Mouse (Mus musculus): ENCODE measurements around the gene Rogdi. TPM values are rescaled to one million over a fixed set of nuclear protein-coding genes. Genes with fewer than 3 reads are reported as not detected.

Rogdi gene
- total RNA-seq, 2 experiments from 2014 or later, result 5.2 to 7.4 TPM

DNA sequence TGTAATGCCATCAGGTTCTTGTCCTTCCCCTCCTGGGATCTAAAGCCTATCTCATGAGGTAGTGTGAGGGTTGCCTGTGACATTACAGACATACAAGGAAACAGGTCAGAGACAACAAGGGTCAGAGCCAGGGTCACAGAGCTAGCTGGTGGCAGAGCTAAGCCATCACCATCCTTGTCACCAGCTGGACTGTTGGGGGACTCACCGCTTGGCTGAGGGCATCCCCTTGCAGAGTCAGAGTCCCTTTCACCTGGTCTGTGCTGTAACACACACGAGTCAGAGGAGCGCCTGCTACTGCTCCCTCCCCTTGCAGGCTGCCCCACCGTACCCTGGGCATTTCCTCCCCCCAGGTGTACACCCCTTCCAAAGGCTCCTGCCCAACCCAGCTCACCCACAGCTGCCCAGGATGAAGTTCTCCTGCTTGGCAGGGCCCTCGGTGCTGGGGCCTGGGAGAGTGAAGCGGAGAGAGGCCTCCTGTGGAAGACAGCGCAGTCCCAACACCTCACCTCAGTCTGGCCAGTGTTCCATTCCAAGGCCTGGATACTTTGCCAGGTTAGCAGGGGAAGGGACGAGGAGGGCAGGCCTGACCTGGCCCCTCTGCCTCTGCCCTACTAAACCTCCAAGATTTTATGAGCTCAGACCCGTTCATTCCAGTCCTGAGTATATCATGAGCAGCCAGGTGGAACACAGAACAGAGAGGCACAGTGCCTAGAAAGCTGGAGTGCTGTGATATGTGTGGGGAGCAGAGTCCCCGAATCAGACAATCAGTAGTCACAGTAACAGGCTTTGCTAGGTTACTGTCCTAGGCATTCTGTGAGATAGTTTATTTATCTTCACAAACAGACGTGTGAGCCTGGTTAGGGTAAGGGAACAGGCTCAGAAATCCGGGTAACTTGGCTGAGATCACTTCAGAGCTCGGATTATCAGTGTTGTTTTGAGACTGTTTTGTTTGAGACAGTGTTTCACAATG is 1.0 kb downstream of the Rogdi start:
- no peak for TF ChIP-seq CTCF (IDR thresholded peaks at IDR 0.05)
- Histone ChIP-seq H3K4me3 (peak overlapping the region; percentile 95), H3K27ac (peak overlapping the region; percentile 80; the same call in 1 of the 2 replicates)
- intact Hi-C loops (cut with DNase I), result loop anchor here (5.0 kb wide), 1 partner anchor 45 kb away; no protein-coding TSS in a partner anchor
- no peak for DNase-seq

DNA sequence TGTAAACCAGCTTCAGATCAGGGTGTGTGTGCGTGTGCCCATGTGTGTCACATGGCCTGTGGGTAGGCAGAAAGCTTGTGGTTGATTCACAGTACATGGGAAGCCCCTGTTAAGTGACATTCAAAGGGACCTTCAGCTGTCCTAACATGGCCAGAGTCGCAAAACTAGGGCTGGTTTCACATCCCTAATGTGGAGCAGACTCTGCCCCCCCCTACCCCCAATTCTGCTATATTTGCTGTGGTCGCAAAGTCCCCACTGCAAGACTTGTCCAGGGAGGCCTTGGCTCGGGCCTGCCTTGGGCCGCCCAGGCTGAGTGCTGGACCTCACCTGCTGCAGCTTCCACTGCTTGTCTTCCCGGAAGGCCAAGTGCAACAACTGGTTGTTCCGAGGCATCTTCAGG is 2.1 kb downstream of the Rogdi start:
- no peak overlapping the region for H3K4me3 ChIP-seq
- H3K27ac ChIP-seq, result no peak overlapping the region
- intact Hi-C loops (cut with DNase I), result loop anchor here (5.0 kb wide), 1 partner anchor 44 kb away; no protein-coding TSS in a partner anchor
- no peak for DNase-seq
- TF ChIP-seq CTCF (IDR thresholded peaks at IDR 0.05), result no peak

DNA sequence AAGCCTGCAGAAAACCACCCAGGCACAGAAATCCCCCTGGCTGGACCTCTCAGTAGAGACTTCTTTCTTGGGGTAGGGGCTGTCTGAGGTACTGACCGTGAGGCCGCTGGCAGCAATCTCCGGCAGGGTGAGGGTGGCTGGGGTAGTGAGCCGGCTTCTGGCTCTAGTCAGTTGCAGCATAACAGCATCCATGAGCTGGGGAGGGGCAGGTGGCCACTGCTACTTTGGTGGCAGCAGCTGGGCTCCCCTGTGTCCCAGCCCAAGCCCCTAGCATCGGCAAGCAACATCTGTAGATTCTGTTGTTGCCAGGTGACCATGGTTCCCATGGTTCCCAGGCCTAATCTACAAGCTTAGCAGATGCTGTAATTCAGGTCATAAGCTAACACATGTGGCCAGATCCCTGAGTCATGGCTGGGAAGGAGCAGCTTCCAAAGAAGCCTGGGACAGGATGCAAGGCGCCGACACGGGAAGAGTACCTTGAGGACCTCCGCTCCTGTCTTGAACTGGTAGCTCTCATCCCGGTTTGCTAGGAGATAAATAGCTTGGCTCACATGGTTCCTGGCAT is 2.9 kb downstream of the Rogdi start:
- no peak overlapping the region for H3K4me3 ChIP-seq
- DNase-seq, result no peak
- H3K27ac ChIP-seq, result no peak overlapping the region
- intact Hi-C loops (cut with DNase I), result loop anchor here (5.0 kb wide), 1 partner anchor 43 kb away; no protein-coding TSS in a partner anchor
- TF ChIP-seq CTCF (IDR thresholded peaks at IDR 0.05), result no peak

DNA sequence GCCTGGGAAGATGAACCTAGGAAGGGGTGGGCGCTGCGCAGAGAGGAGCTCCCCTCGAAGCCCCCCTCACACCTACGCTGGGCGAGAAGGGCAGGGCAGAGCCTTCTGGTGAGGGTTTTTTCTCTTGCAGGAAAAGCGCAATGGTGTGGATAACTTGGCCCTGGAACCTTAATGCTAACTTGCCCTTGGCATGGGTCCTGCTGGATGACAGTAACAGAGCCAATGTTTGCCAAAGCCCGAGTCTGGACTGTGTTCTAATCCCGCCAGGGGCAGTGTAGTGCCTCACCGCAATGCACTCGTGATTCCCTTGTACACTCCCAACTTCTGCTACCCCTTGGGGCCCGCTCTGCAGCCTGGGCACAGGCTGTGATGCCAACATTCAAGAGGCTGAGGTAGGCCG is 5.3 kb downstream of the Rogdi start:
- no peak for TF ChIP-seq CTCF (IDR thresholded peaks at IDR 0.05)
- intact Hi-C loops (cut with DNase I), result no loop called here
- DNase-seq, result no peak
- Histone ChIP-seq H3K27ac (no peak overlapping the region), H3K4me3 (no peak overlapping the region)

DNA sequence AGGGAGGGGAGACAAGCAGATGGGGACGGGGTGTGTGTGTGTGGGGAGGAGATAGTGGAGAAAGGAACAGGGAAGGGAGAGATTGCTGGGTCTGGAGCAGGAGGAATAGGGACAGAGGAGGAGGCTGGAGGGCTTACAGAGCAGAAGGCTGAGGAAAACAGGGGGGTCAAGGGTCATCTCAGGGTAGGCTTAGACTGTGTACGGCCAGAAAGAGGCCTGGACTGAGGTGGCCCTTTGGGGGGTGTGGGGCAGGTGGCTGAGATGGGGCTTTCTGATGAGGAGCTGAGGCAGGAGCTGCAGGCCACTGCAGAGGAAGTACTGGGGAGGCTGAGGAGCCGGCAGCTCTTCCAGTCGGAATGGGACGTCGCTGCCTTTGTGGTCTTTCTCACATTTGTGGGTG is 5.9 kb downstream of the Rogdi start:
- Histone ChIP-seq H3K4me3 (no peak overlapping the region), H3K27ac (no peak overlapping the region)
- DNase-seq, result no peak
- intact Hi-C loops (cut with DNase I), result no loop called here
- TF ChIP-seq CTCF (IDR thresholded peaks at IDR 0.05), result no peak

DNA sequence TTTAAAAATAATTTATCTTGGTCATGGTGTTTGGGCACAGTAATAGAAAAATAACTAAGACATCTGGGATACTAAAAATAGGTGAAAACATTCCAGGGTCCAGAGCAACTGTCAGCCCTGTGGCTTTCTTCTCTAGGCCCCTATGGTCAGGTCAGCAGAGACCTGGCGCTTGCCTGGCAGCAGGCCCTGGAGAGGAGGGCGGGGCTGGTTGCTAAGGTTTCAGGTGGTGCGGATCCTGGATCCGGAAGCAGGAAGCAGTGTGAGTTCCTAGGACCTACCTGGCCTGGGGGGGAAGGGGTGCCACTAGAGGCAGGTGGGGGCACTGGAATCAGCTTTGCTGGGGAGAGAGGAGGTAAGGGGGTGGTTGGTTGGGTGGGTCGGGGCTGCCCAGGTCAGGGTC is 6.3 kb downstream of the Rogdi start, which contains the start of gene Smim22:
Smim22 (plus strand) TSS at position 222 of the 400 bp plus-strand sequence.
- DNase-seq, result no peak
- H3K27ac ChIP-seq, result no peak within 1 kb of the TSS
- no peak within 1 kb of the TSS for H3K4me3 ChIP-seq
- no peak for TF ChIP-seq CTCF (IDR thresholded peaks at IDR 0.05)
- intact Hi-C loops (cut with DNase I), result no loop called here

DNA sequence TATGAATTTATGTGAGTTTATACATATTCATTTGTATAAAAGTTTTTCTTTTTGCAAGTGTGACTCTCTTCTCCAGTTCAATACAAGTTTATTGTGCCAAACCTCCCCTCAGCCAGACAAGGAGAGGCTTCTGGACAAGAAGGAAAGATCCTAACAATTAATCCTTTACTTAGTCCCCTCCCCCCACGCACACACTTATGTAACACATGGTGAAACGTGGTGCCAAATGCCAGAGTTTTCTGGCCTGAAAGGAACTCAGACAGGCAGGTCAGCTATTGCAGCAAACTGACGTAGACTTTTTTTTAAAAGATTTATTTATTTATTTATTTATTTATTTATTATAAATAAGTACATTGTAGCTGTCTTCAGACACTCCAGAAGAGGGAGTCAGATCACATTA is 12.7 kb downstream of the Rogdi start:
- Histone ChIP-seq H3K27ac (no peak overlapping the region), H3K4me3 (no peak overlapping the region)
- intact Hi-C loops (cut with DNase I), result no loop called here
- TF ChIP-seq CTCF (IDR thresholded peaks at IDR 0.05), result no peak
- no peak for DNase-seq

DNA sequence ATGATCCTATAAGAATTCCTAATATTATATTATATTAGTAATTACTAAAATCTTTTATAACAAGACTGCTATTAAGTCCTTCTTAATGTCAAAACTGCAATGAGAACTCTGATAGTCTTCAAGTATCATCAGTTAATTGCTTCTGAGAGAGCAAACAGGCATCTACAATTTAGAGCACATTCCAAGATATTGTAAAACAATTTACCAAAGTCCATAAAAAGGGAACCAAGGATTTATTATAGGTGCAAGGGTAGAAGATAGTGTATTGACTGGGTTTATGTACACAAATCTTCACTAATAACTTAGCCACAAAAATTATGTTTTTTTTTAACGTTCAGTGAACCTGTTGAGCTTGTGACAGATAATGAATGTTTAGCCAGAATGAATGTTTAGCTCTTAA is 14.4 kb downstream of the Rogdi start:
- DNase-seq, result no peak
- H3K27ac ChIP-seq, result no peak overlapping the region
- no peak for TF ChIP-seq CTCF (IDR thresholded peaks at IDR 0.05)
- H3K4me3 ChIP-seq, result no peak overlapping the region
- intact Hi-C loops (cut with DNase I), result no loop called here

DNA sequence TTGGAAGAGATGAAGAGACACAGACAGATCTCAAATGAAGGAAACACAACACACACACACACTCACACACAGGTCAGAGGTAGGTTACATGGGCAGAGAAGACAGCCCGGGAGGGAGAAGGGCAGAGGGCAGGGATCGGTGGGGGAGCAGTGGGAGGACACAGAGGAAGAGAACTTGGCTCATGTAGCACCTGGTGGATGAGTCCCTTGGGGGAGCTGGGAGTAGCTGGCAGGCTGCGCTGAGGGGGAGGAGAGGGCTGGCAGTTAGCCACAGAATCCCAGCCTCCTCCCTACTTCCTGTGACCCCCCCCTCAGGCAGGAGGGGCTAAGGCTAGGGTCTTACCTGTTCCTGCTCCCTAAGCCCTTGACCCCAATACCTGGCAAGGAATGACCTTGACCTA is 15.8 kb downstream of the Rogdi start, which contains the start of gene Sept12:
Sept12 (minus strand) TSS at position 300 of the 400 bp plus-strand sequence.
- DNase-seq, result no peak

DNA sequence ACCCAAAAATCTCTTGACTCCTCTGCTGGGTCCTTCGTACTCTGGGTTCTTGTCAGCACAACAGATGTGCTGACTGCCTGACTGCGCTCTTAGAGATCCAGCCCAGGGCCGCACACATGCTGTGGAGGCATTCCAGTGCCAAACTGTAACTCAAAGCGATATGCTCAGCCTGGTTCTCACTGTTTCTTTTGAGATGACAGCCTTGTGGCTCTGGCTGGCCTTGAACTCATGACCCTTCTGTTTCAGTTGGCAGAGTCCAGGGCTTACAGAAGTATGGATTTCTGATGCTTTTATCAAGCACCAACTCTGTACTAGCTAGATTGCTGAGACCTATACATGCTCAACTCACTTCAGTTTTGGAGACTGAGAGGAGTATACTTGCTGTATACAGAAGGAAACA is 20.1 kb downstream of the Rogdi start:
- DNase-seq, result no peak
- intact Hi-C loops (cut with DNase I), result no loop called here

More for the DNA sequence above, 15.8 kb downstream of the Rogdi start, which contains the start of gene Sept12:
- intact Hi-C loops (cut with DNase I), result no loop called here
- TF ChIP-seq CTCF (IDR thresholded peaks at IDR 0.05), result no peak
- H3K4me3 ChIP-seq, result no peak within 1 kb of the TSS
- no peak within 1 kb of the TSS for H3K27ac ChIP-seq

DNA sequence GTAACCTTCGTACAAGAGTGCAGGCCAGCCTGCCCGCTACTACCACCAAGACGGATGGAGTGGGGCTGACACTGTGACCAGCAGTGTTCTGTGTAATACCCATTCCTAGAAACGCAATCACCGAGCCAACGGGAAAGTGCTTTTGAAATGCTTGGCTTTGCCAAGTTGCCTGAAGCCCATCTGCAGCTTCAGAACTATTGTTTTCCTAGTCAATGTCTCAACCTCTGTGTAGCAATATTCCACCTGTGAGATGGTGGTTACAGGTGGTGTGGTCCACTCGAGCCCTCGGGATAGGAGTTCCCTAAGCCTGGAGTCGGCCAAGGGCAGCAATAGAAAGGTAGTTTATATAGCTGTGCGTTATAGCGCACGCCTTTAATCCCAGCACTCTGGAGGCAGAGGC is 28.6 kb downstream of the Rogdi start:
- no peak overlapping the region for H3K4me3 ChIP-seq
- intact Hi-C loops (cut with DNase I), result no loop called here
- no peak overlapping the region for H3K27ac ChIP-seq
- peak; percentile 10 for DNase-seq
- no peak for TF ChIP-seq CTCF (IDR thresholded peaks at IDR 0.05)

More for the DNA sequence above, 20.1 kb downstream of the Rogdi start:
- no peak overlapping the region for H3K27ac ChIP-seq
- no peak overlapping the region for H3K4me3 ChIP-seq
- no peak for TF ChIP-seq CTCF (IDR thresholded peaks at IDR 0.05)

DNA sequence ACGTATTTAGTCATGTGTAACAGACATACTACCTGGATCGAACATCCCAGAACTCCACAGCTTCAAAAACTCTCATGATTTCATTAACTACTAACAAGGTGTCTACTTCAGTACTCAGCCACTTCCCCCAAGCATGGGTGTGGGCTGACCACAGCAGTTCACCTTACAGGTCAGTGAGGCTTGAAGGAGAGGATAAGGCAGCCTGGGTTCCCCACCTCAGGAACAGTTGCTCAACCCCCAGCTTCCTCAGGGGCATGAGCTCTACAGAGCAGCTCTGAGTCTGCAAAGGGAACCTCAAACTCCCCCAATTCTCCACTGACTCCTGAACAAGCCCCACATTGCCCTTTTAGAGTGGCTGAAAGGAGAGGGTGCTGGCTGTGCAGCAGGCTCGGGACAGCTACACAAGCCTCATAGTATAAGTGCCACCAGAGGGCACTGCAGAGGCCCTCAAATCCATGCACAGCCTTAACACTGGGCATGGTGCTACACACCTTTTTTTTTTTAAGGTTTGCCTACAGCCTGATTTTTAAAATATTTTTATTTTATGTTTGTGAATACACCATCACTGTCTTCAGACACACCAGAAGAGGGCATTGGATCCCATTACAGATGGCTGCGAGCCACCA is 33.5 kb downstream of the Rogdi start:
- peak; percentile 31 for DNase-seq
- Histone ChIP-seq H3K4me3 (no peak overlapping the region), H3K27ac (no peak overlapping the region)
- intact Hi-C loops (cut with DNase I), result loop anchor here (1.0 to 5.0 kb wide), 2 partner anchors 165 to 217 kb away; no protein-coding TSS in a partner anchor
- TF ChIP-seq CTCF (IDR thresholded peaks at IDR 0.05), result peak; percentile 72
